Mouse (Mus musculus) left cerebral cortex, postnatal 4 days (tissue): ENCODE measurements around the gene Lmo1. TPM values are rescaled to one million over a fixed set of nuclear protein-coding genes. Genes with fewer than 3 reads are reported as not detected.
A peak's percentile ranks its signal among the peaks of the same experiment; 100 is the strongest.

Experiments used
- DNase-seq: peaks from one replicate; pipeline ENCODE4 v3.0.0-alpha.2; 2022
- intact Hi-C: fragments of 180-260 bp; cut with DNase I; formaldehyde crosslinking; loops from one replicate; pipeline ENCODE4 v1.15.1; 2025
- total RNA-seq, 2 experiments: library from RNA; stranded (reverse); gene quantifications; 2 replicates each; pipeline ENCODE4 v1.2.3; 2021

Lmo1 gene
- total RNA-seq = 10 to 100 TPM; 46.0 to 48.5 TPM

DNA sequence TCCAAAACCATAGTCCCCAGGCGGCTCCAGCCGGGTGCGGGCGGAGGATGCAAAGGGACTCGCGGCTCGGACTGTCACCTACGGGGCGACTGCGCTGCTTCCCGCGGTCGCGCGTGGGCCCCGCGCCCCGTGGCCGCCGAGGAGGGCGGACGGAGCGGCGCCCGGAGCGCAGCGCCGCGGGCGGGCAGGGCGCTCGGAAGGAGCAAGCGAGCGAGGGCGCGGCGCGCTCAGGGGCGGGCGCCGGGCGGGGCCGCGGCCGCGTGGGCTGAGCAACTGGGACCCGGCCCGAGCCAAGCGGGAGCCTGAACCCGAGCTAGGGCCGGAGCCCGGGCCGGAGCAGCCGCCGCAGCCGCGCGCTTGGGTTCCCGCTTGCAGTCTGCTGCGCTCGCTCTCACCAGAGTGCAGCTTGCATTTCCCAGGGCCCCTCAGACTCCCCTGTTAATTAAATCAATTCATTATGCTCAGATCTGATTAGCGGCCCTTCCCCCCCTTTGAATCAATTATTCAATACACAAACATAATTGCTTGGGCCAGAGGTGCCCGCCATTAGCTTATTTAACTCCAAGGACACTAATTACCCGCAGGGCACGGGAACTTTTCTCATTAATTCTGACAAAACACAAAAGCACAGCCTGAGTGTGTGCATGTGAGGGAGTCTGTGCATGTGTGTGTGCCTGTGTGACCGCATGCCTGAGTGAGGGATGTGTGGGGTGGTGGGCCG, at the start of gene Lmo1:
Gene Lmo1, minus strand, starts transcription at position 259 of the 721 bp plus-strand sequence.
- DNase-seq = no peak
- intact Hi-C loops = no loop called here

DNA sequence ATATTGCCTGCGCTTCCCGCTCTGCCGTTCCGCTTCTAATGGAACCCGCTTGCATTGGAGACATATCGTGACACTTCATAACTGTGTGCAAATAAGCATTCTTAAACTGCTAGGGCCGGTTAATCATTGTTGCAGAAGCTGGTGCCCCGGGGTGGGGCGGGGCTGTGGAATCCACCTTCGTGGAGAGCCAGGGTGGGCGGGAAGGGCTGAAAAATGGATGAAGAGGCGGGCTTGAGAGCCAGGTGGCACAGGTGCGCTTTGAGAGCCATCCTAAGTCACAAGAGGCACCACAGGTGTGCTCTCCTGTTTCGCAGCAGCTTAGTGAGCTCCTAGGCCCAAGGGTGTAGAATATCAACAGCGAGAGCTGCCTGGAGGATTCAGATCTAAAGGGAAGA, 46.7 kb upstream of the Lmo1 start:
- intact Hi-C loops = no loop called here
- no peak for DNase-seq

DNA sequence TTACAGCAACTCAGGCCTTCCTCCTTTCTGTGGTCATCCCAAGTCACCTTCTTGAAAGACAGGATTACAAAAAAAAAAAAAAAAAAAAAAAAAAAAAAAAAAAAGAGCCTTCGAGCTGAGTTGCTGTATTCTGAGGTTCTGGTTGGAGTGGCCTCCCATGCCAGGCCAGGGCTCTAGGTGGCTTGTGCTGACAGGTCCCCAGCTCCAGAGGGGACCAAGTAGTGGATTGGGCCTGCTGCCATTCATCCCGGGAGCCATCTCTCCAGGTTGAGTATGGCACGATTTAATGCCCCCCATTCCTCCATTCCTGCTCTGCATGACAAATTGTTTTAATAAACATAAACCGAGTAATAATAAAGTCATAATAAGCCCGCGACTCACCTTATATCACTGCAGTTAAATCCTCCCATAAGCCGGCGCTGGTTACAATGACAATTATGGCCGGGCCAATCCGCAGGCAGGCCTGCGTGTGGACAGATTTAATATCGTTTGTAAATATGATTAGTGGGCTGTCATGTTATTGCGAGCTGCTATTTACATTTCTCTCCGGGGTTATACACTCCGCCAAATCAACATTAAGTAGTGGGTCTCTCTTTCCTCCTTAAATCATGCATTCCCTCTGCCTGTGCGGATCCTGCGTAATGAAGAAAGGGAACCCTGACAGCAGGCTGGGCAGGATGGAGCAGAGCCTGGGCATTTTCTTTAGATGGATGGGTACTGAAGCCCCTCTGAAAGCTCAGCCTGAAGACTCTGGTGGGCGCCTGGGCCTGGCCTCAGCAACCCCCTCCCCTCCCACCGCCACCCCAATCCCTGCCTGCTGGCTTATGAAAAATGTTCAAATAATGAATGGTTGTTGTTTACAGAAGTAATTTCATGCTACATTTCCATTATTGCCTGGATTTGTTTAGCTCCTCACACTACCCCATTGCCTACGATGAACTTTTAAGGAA, 46.0 kb upstream of the Lmo1 start:
- intact Hi-C loops = no loop called here
- DNase-seq = no peak

DNA sequence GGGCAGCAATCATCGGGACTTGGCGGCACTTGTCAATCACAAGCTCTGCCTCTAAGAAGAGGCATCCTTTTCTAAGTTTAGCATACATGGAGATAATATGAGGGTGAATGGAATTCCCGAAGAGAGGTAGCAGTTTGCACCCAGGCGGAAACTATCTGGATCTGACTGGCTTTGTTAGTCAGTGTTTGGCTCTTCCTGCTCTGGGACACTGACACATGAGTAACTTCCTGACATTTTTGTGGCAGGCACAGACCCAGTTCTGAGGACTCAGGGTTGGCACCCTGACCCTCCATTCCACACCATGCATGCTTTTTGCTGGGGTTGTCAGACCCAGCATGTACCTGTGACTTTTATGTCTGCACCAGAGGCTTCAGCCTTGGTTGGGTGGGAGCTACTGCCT, 45.0 kb upstream of the Lmo1 start:
- intact Hi-C loops = no loop called here
- no peak for DNase-seq

DNA sequence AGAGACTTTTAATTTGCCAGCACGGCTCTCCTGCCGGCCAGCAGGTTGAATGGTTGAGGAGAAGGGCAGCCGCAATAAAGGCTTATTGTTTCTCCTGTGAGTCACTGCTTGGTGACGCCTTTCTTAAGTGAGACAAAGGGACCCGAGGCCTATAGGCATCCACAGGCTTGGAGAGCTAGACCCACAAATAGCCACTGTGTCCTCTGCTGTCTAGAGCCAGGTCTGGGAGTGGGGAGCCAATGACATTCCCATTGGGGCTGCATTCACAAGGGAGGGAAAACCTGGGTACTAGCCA, 43.9 kb upstream of the Lmo1 start:
- intact Hi-C loops = no loop called here
- no peak for DNase-seq

DNA sequence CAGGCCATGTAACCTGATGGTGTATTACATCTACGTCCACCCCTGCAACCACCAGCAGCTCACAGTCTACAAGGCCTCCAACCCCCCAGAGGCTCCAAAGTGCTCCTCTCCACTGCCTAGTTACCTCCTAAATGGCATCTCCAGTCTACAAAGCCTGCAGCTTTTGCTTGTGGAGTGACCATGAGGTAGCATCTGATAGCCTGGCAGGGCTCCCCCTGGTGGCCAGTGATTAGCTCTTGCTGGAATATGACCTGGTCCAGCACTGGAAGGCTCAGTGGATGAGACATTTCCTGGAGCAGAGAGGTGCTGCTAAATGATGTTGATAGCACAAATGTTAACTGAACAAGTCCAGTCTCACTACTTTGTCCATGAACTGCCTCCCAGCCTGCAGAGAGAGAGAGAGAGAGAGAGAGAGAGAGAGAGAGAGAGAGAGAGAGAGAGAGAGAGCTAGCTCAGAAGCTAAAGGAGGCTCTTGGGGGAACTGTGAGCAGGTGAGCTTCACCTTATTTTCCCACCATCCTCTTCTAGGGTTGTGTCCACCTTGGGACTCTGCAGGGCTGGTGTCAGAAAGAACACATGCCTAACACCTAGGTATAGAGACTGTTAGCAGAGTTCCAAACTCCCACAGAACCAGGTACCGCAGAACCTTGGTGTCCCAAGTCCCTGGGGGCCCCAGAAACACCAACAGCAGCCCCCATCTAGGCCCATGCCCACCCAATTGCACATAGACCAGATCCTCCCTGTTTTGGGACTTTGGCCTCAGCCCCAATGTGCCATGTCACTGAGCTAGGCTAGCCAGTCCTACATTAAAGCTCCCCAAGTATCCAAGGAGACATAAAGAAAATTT, 43.3 kb upstream of the Lmo1 start:
- DNase-seq = peak; percentile 91
- intact Hi-C loops = no loop called here

DNA sequence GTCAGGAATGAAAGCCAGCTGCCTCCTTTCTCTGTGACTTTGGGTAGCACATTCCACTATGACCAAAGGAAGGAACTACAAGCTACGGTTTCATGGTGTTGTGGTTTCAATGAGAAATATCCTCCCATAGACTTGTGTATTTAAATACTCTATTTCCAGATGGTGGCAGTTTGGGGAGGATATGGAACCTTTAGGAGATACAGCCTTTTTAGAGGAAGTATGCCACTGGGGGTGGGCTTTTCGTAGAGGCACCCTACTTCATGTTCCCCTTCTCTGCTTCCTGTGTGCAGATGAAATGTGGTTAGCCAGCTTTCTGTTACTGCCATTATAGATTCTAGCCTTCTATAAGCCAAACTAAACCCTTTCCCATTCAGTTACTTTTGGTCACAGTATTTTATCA, 34.8 kb upstream of the Lmo1 start:
- DNase-seq = no peak
- intact Hi-C loops = no loop called here

DNA sequence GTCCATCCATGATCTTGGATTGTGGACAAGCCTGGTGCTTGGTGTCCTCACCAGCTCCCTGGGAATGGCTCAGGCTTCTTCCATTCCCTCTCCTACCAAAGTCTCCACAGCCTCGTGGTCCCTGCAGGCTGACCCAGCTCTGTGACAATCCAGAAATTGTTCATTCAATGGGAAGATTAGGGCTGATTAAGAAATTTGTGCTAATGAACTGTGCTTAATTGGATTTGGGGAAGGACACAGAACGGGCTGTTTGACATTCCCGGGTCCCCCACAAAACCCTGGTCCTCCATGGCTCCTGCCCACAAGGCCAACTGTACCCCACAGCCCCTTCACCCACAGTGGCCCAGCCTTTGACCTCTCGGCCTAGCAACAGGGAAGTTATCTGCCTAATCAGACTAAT, 32.8 kb upstream of the Lmo1 start:
- intact Hi-C loops = no loop called here
- no peak for DNase-seq

DNA sequence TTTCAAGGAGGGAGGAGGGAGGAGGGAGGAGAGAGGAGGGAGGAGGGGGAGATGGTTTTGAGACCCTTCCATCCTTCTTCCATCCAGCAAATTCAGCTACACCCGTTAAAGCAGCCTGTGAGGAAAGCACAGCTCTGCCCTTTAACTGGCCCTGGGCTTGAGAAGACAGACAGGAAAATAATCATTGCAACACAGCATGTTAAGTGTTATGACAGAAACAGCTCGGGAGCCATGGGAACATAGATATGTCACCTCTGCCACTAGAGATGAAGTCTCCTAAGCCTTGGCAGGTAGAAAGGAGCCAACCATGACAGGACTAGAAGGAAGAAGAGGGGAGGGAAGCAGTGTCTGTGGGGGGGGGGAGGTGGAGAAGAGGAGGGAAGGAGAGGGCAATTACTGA, 31.4 kb upstream of the Lmo1 start:
- intact Hi-C loops = no loop called here
- no peak for DNase-seq

DNA sequence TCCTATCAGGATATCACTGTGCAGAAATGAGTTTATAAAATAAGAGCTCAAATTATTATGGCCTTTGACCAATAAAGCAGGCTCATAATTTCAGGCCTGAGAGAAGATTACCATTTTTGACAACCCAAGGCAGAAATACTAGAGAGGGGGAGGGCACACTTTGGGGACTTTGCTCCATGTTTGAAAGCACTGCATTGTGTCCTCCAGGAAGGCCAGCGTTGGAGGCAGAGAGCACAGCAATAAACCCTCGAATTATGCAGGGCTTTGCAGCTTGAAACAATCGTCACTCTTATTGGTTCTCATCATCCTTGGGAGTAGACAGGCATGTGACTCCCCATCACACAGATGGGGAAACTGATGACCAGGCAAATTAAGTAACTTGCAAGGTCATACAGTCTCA, 28.1 kb upstream of the Lmo1 start:
- intact Hi-C loops = no loop called here
- DNase-seq = no peak

DNA sequence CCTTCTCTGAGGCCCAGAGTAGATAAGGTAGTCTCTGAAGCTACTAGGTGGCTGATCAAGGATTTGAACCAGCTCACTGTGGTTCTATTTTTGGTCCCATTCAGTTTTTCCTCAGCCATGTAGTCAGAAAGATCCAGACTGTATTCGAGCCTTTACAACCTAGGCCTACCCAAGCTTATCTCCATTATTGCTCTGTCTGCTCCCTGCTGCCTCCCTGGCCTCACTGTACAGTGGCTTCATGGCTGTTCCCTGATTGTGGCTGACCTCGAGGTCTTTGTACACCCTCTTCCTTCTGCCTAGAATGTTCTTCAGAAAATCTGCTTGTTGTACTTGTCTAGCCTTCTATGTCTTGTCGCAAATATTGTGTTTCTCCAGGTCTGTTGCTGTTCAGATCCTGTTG, 25.6 kb upstream of the Lmo1 start:
- no peak for DNase-seq
- intact Hi-C loops = no loop called here

DNA sequence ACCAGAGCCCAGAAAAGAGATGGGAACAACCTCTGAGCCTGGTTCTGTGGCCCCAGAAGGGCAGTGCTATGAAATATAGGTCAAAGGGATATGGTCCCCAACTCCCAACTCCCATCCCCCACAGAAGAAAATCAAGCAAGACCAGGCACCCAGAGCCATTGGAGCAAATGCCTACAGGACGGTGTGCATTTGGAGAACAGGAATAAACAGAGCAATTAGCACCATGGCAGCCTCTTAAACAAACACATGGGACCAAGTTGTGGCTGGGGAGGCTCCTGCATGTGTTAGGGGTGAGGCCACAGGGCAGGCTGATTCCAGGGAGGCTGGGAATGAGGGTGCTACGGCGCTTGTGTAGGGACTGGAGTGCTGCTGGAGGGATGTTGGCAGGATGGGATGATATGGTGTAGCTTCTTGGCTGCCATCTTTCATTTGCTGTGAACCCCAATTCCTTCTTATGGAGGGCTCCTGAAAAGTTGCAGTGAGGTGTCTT, 22.2 kb upstream of the Lmo1 start:
- DNase-seq = no peak
- intact Hi-C loops = no loop called here

DNA sequence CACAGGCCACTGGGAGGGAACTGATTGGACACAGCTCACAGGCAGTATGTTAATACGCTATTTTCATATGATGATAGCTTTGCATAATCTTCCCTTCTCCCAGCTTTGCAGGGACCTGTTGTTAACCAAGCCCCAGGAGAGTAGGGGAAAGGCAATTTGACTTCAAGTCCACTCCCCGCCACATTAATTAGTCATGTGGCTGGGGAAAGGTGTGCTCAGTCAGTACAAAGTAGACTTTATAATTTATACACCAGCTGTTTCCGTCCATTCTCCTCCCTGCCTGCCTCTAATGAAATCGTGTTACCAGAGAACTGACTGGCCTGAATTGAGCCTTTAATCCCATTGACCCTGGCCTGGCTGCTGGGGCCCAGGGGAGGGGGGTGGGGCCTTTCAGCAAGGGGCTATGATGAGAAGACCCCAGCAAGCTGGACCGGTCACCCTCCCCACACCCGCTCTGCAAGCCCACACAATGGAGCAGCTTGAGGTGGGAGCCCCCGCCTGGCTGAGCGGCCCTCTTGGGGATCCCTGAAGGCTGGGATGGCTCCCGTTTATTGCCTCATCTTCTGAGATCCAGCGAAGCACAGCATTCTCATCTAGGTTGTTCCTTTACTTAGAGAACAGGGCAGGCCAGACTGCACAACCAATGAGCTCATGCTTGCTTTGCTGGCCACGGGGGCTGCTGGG, 21.5 kb upstream of the Lmo1 start:
- intact Hi-C loops = no loop called here
- no peak for DNase-seq

DNA sequence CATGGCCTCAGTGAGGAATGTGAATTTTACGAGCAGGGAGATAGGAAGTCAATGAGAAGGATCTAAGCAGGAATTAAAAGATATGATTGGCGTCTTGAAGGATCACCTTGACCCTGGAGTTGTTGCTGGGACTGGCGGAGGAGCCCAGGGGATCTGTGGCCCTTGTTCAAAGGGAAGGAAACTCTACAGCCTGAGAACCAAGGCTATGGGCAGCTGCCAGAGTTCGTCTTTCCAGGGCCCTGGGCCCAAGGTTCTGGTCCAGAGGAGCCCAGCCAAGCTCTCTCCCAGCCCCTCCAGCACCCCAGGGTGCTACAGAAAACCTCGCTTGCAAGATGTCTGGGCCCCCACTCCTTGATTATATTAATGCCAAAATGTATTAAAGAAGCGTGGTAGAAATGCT, 21.0 kb upstream of the Lmo1 start:
- no peak for DNase-seq
- intact Hi-C loops = no loop called here

DNA sequence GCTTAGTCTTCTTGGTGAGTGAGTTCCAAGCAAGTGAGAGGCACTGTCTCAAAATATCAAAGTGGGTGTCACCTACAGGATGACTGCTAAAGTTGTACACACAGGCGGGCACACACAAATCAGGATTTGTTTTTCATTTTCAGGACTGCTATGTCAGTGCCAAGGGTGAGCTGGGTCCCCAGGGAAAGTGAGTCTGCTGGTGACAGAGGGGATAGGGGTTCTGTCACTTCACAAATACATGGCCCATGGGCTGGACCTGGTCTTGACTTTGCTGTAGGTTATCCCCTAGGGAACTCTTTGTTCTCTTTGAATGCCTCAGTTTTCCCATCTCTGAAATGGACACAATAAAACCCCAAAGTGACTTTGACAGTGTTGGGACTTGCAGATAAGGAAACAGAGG, 19.8 kb upstream of the Lmo1 start:
- no peak for DNase-seq
- intact Hi-C loops = no loop called here

DNA sequence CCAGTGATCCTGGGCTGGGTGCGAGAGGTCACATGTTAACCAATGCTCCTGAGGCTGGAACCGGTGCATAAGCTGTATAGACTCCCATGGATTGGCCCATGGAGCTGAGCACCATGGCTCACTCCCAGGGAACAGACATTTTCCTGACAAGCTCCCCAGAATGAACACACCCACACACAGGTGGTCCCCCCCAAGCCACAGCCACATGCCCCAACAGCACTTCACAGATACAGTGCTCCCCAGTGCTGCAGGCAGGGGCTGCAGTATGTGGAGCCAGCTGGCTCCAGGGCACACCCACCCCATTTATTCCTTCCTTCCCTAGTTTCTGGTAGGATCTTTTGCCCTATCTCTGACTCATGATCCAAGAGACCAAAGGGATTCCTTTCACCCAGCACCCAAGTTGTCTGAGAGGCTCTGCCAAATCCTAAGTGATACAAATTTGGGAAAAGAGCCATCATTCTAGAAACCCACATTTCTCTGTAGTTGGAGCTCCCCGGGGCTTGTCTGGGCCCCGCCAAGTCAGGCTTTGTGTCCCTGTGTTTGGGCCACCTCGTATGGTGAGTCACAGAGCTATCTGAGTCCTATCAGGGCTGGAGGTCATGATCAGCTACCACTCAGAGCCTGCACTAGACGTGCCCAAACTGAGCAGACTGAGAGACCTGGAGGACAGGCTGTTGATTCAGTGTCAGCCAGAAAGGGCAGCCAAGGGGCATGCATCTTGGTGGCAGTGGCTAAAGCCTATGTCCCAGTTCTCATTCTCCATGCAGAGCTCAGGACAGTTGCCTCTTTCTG, 12.4 kb upstream of the Lmo1 start:
- intact Hi-C loops = no loop called here
- no peak for DNase-seq

DNA sequence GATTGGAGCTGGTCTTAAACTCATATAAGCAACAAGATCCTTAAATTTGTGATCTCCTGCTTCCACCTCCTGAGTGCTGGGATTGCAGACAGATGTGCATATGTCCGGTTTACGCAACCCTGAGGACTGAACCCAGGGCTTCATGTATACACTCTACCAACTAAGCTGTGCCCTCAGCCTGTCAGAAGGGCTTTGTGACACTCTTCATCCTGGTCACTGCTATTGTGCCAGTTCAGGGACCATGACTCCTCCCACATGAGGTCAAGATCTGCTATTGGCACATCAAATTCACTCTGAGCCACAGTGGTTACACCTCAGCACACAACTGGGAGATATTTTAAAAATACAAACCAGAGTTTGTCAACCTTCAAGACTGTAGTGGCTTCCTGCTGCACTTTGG, 11.0 kb upstream of the Lmo1 start:
- DNase-seq = no peak
- intact Hi-C loops = no loop called here

DNA sequence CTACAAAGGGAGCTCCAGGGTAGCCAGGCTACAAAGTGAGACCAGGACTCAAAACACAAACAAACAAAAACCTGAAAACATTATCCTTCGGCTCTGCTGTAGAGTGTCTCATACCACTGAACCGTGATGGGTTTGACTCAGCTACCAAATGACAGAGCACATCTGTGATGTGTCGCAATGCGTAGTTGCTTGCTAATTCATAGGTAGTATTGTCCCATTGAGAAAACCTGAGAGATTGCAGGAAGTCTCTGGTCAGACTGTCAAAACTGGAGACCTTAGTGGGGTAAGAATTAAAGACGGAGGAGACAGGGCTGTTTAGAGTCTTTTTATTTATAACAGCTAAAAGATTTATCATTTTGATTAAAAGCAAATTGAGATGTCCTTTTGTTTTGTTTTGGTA, 10.6 kb upstream of the Lmo1 start:
- intact Hi-C loops = no loop called here
- DNase-seq = no peak

DNA sequence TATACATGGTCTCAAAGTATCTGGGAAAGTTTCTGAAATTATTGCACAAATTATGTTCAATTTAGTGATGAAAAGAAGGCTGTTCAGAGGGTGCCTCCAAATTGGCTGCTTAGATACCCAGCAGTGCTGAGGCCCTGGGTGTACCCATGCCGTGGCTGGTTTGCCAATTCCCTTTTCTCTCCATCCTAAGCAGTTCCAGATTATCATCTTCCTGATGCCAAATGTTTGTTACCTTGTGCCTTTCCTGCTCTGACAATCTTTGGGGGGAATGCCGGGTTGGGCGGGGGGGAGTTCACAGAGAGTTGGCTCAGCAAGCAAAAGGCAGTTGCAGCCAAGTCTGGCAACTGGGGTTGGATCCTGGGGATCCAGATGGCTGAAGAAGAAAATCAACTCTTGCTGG, 1.7 kb upstream of the Lmo1 start:
- intact Hi-C loops = no loop called here

More for the DNA sequence above, 1.7 kb upstream of the Lmo1 start:
- DNase-seq = no peak
